Mouse (Mus musculus) regulatory T cell (primary cell): ENCODE results near the gene Tbc1d14.

ENCODE experiments used
- in situ Hi-C: fragments of 300-600 bp; cut with MboI, MseI; formaldehyde crosslinking; loops from one replicate; pipeline ENCODE4 v1.15.1; 2025; ENCODE audit warnings: high pct_unique_total_duplicates

The Tbc1d14 gene

DNA sequence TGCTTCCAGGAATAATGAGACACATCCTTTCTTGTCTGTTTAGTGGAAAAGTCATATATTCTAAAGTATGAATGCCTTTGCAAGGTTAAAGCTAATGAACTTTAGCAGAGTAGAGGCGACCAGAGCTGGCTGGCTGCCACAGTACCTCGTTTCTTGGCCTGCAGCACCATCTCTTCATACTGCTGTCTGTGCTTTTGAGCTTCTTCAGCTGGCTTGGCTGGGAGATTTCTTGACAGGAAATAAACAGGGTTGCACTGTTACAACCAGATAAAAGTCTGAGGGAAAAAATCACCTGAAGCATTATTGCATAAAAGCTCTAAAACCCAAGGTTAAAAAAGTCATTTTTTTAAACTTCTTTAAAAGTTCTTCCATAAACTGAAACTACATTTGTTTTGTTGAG is 70.3 kb downstream of the Tbc1d14 start:
- in situ Hi-C loops, result no loop called here

GRCm38 (mm10) chr5:36519751-36520150 is 73.3 kb downstream of the Tbc1d14 start:
- in situ Hi-C loops, result no loop called here

DNA sequence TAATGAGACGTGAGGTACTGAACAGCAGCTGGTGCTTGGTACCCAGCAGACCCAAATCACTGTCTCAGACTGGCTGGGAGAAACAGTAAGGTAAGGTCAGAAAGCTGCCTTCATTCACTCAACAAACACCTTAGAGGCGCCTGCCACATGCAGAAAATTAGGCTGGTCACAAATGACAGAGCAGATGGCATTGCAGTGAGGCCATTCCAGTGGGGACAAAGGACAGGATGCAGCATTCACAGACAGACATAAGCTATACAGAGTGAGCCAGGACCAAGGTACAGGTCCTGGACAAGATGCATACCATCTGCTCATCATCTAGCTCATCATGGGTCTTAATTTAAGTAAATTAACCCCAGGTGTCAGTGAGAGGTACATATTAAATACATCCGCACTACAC is 75.5 kb downstream of the Tbc1d14 start:
- in situ Hi-C loops, result no loop called here

DNA sequence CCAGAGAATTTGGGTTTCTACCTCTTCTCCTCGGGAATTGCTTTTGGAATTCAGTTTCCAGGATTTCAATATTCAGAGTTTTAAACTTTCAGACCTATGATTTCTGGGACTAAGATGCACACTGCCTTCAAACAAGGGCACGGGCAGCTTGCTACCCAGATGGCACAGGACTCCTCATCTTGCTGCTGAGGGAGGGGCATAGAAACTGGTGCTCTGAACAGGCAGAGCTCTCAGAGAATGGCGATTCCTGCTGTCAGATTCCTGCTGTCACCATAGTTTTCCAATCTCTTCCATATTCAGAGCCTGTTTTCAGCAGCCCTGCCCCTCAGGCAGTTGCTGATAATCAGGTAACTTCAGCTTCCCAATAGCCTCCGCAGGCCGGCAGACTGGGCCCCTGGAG is 77.5 kb downstream of the Tbc1d14 start:
- in situ Hi-C loops, result no loop called here

DNA sequence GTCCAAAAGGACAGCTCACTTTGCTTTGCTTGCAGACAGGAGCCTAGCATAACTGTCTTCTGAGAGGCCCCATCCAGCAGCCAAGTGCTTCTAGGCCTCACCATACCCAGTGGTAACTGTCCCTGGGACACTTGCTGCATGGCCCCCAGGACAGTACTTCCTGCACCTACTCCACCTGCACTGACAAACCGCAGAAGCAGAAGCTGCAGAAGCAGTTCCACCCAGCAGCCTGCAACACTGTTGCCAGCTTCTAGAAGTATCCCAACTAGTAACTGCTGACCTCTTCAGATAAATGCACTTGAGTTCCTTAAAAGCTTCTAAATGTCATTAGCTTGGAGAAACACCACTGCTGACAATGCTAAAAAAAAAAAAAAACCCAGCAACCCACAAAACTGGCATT is 78.0 kb downstream of the Tbc1d14 start:
- in situ Hi-C loops, result no loop called here

DNA sequence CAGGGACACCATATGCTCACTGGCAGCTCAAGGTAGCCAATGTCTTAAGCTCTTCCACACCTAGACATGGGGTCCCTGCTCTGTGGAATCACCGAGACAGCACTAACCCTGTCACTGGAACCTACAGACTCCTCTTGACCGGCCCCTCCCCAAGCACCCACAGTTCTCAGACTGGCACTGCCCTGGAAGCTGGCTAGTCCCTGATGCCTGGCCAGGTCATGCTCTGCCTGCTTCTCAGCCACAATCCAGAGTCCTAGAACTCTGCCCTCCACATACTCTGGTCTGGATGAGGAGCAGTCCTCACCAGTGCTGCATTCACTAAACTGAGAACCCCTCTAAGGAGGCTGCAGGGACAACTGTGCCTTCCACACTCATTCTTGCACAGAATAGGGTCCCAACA is 82.1 kb downstream of the Tbc1d14 start:
- in situ Hi-C loops, result no loop called here

GRCm38 (mm10) chr5:36508351-36508750 is 84.7 kb downstream of the Tbc1d14 start:
- in situ Hi-C loops, result no loop called here

- in situ Hi-C loops, result no loop called here
Observed at GRCm38 (mm10) chr5:36505643-36506042, 87.4 kb downstream of the Tbc1d14 start.

- in situ Hi-C loops, result no loop called here
Observed at GRCm38 (mm10) chr5:36505235-36505634, 87.8 kb downstream of the Tbc1d14 start.

DNA sequence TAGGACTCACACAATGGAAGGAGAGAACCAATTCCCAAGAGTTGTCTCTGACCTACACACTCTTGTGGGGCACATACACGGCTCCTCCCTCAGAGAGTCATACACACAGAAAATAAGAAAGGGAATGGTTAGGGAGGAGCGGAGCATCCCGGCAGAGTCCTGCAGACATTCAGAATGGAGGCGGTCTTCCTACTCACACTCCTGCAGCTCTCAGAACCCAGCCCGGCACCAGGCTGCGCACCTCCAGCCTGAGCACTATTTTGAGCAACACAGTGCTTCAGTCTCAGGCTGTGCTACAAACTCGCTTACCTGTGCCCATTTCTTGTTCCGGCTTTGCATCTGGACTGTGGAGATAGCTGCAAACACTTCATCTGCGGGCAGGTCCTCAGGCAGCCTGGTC is 98.4 kb downstream of the Tbc1d14 start:
- in situ Hi-C loops, result no loop called here

GRCm38 (mm10) chr5:36493919-36494318 is 99.2 kb downstream of the Tbc1d14 start:
- in situ Hi-C loops, result no loop called here

GRCm38 (mm10) chr5:36489225-36489624 is 103.9 kb downstream of the Tbc1d14 start:
- in situ Hi-C loops, result no loop called here

DNA sequence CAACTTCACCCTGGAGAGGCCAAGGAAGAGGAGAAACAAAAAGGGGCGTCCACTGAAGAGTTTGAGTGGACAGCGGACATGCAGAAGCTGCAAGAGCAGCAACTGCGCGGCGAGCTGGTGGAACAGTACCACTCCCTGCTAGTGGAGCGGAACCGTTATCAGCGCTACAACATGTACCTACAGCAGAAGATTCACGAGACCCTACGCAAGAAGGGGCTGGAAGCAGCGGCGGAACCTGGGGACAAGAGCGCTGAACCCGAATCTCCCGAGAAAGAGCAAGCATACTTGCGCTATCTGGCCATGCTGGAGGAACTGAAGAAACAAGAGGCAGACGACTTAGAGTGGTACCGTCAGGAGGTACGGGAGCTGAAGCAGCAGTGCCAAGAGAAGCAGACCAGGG is 107.8 kb downstream of the Tbc1d14 start:
- in situ Hi-C loops, result no loop called here

GRCm38 (mm10) chr5:36484171-36484990 is 108.7 kb downstream of the Tbc1d14 start, which contains the start of the genes Tada2b and Ccdc96:
Gene Tada2b (minus strand): TSS chr5:36484285.
Gene Ccdc96 (plus strand): TSS chr5:36484588.
- in situ Hi-C loops, result loop anchor here (5.0 kb wide), 1 partner anchor 98 kb away; no protein-coding TSS in a partner anchor

GRCm38 (mm10) chr5:36483203-36484101 is 109.6 kb downstream of the Tbc1d14 start:
- in situ Hi-C loops, result loop anchor here (5.0 kb wide), 1 partner anchor 99 kb away; no protein-coding TSS in a partner anchor

DNA sequence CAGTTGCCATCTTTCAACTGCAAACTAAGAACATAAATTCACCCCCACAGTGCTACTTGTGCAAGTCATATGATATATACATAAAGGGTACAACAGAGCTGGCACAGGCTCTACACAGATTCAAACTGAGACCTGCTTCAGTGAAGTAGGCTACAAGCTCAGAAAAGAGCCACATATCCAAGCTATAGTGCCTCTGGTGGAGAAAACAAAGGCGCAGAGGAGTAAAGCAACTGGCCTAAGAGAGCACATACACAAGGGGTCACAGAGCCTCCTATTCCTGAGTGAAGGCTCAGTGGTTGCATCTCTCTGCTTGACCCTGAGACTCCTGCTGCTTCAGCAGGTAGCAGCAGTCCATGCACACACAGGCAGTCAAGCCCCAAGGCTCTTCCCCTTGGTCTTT is 112.0 kb downstream of the Tbc1d14 start:
- in situ Hi-C loops, result loop anchor here (5.0 kb wide), 1 partner anchor 101 kb away; no protein-coding TSS in a partner anchor

DNA sequence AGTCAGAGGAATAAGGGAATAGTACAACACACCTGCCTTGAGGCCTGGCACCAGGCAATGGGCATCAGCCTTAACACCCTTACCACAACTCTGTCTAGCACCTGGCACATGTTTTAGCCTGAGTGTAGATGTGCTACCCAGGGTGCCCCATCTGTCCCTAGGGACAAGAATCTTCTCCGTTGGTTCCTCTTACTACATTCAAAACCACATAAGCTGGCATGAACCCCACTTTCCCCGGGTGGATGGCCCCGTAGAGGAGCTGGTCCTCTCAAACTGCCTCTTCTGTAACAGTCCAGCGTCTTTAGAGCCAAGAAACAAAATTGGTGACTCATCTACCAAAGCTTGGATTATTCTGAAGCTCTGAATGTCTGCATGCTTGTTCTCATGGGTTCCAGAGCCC is 112.7 kb downstream of the Tbc1d14 start:
- in situ Hi-C loops, result loop anchor here (5.0 kb wide), 1 partner anchor 102 kb away; no protein-coding TSS in a partner anchor

- in situ Hi-C loops, result loop anchor here (5.0 kb wide), 1 partner anchor 103 kb away; no protein-coding TSS in a partner anchor
Observed at GRCm38 (mm10) chr5:36479735-36480134, 113.3 kb downstream of the Tbc1d14 start.

GRCm38 (mm10) chr5:36478540-36479420 is 114.3 kb downstream of the Tbc1d14 start:
- in situ Hi-C loops, result no loop called here

- in situ Hi-C loops, result no loop called here
Observed at GRCm38 (mm10) chr5:36477486-36477885, 115.6 kb downstream of the Tbc1d14 start.

- in situ Hi-C loops, result no loop called here
Observed at GRCm38 (mm10) chr5:36474283-36474682, 118.8 kb downstream of the Tbc1d14 start.
